Mouse (Mus musculus): Measurements from ENCODE around the gene Acp1.

Gene Acp1

GRCm38 (mm10) chr12:30911261-30912047, at the start of gene Acp1, which contains the start of gene Sh3yl1:
TSS of gene Acp1 (minus strand) at chr12:30911589.
TSS of gene Sh3yl1 (plus strand) at chr12:30911668.
- peak; percentile 89 to 95 for DNase-seq (ENCODE audit: low spot score in 2 of 2)

- DNase-seq (ENCODE audit: low spot score in 2 of 2), result no peak
Observed at GRCm38 (mm10) chr12:30944197-30944596, 32.8 kb upstream of the Acp1 start.

- DNase-seq (ENCODE audit: low spot score in 2 of 2), result no peak
Observed at GRCm38 (mm10) chr12:30943057-30943986, 31.9 kb upstream of the Acp1 start.

- DNase-seq (ENCODE audit: low spot score in 2 of 2), result no peak
Observed at GRCm38 (mm10) chr12:30936899-30937298, 25.5 kb upstream of the Acp1 start.

GRCm38 (mm10) chr12:30933299-30933698, 21.9 kb upstream of the Acp1 start:
- no peak for DNase-seq (ENCODE audit: low spot score in 2 of 2)

GRCm38 (mm10) chr12:30928182-30928581, 16.8 kb upstream of the Acp1 start:
- no peak for DNase-seq (ENCODE audit: low spot score in 2 of 2)

- DNase-seq (ENCODE audit: low spot score in 2 of 2), result no peak
Observed at GRCm38 (mm10) chr12:30922401-30922800, 11.0 kb upstream of the Acp1 start.

- DNase-seq (ENCODE audit: low spot score in 2 of 2), result no peak
Observed at GRCm38 (mm10) chr12:30912840-30913239, 1.5 kb upstream of the Acp1 start.

- DNase-seq (ENCODE audit: low spot score in 2 of 2), result peak; percentile 15 to 50
Observed at GRCm38 (mm10) chr12:30912048-30912381, 626 bp upstream of the Acp1 start.

- no peak for DNase-seq (ENCODE audit: low spot score in 2 of 2)
Observed at GRCm38 (mm10) chr12:30910860-30911259, 529 bp downstream of the Acp1 start.

GRCm38 (mm10) chr12:30909881-30910280, 1.5 kb downstream of the Acp1 start:
- no peak for DNase-seq (ENCODE audit: low spot score in 2 of 2)

GRCm38 (mm10) chr12:30908658-30909057, 2.7 kb downstream of the Acp1 start:
- no peak for DNase-seq (ENCODE audit: low spot score in 2 of 2)

- DNase-seq (ENCODE audit: low spot score in 2 of 2), result no peak
Observed at GRCm38 (mm10) chr12:30897039-30897438, 14.3 kb downstream of the Acp1 start.

GRCm38 (mm10) chr12:30891438-30891837, 20.0 kb downstream of the Acp1 start:
- DNase-seq (ENCODE audit: low spot score in 2 of 2), result no peak

GRCm38 (mm10) chr12:30890067-30890466, 21.3 kb downstream of the Acp1 start:
- DNase-seq (ENCODE audit: low spot score in 2 of 2), result peak in 1 of 2 experiments; percentile 17

- DNase-seq (ENCODE audit: low spot score in 2 of 2), result no peak
Observed at GRCm38 (mm10) chr12:30888003-30888402, 23.4 kb downstream of the Acp1 start.

GRCm38 (mm10) chr12:30885891-30886290, 25.5 kb downstream of the Acp1 start:
- DNase-seq (ENCODE audit: low spot score in 2 of 2), result no peak

- DNase-seq (ENCODE audit: low spot score in 2 of 2), result no peak
Observed at GRCm38 (mm10) chr12:30884622-30885230, 26.7 kb downstream of the Acp1 start.

- DNase-seq (ENCODE audit: low spot score in 2 of 2), result no peak
Observed at GRCm38 (mm10) chr12:30883986-30884621, 27.3 kb downstream of the Acp1 start, which contains the start of gene Alkal2. TSS of gene Alkal2 (plus strand) at chr12:30884322.

GRCm38 (mm10) chr12:30883592-30883985, 27.8 kb downstream of the Acp1 start:
- no peak for DNase-seq (ENCODE audit: low spot score in 2 of 2)

GRCm38 (mm10) chr12:30879447-30879846, 31.9 kb downstream of the Acp1 start:
- DNase-seq (ENCODE audit: low spot score in 2 of 2), result no peak

- DNase-seq (ENCODE audit: low spot score in 2 of 2), result no peak
Observed at GRCm38 (mm10) chr12:30865781-30866180, 45.6 kb downstream of the Acp1 start.
